Comparison of ENCODE assay signal across 8 mouse cellular contexts in genomic region chr6:114550096-114550669, GRCm38 (mm10).
DNase-seq lines count a peak whose midpoint lies in the region; ATAC-seq and TF ChIP-seq lines count a peak whose summit lies in the region.
"Not testable (repeated sequence)": the region's sequence is repeated elsewhere in the genome, so short reads cannot be mapped to it uniquely, and the experiment has no call there.

No protein-coding gene starts in this region.

- H3K27ac ChIP-seq in gastrocnemius, adult 2 months; intestine, embryonic 14.5 days (ENCODE audit: low read depth); lung, postnatal 0 days (ENCODE audit: low read length): not testable (repeated sequence)

- 37% methylated on average over 22 of the region's 23 CpGs for WGBS in intestine, embryonic 14.5 days
- 40% methylated on average over 16 of the region's 23 CpGs for WGBS in lung, postnatal 0 days

- TF ChIP-seq EP300 in lung, postnatal 0 days (IDR thresholded peaks at IDR 0.05), result not testable (repeated sequence)

- ATAC-seq in intestine, embryonic 14.5 days (replicated peaks; ENCODE audit: low FRiP score, low TSS enrichment, low read depth); lung, postnatal 0 days: not testable (repeated sequence)

- H3K9me3 ChIP-seq in intestine, embryonic 14.5 days (ENCODE audit: control insufficient read depth, low read length); lung, postnatal 0 days (ENCODE audit: low read length): not testable (repeated sequence)

- not testable (repeated sequence) for H3K9ac ChIP-seq in intestine, embryonic 14.5 days (ENCODE audit: low read length); lung, postnatal 0 days (replicated peaks; ENCODE audit: low read depth)

- intact Hi-C loops in gastrocnemius, adult 2 months (cut with DNase I), result not testable (repeated sequence)

- not testable (repeated sequence) for H3K36me3 ChIP-seq in intestine, embryonic 14.5 days (ENCODE audit: control insufficient read depth, insufficient read depth, low read length); lung, postnatal 0 days (ENCODE audit: insufficient read depth, low read length)

- H3K4me3 ChIP-seq in gastrocnemius, adult 2 months; intestine, embryonic 14.5 days (ENCODE audit: low read depth, low read length); lung, postnatal 0 days (ENCODE audit: low read depth, low read length): not testable (repeated sequence)

- not testable (repeated sequence) for H3K27me3 ChIP-seq in intestine, embryonic 14.5 days (replicated peaks; ENCODE audit: control insufficient read depth, insufficient read depth, low read length); lung, postnatal 0 days (replicated peaks; ENCODE audit: insufficient read depth, low read length)

- not testable (repeated sequence) for H3K4me2 ChIP-seq in intestine, embryonic 14.5 days (ENCODE audit: low read length); lung, postnatal 0 days (replicated peaks; ENCODE audit: low read depth, low read length)

- not testable (repeated sequence) for TF ChIP-seq CTCF in gastrocnemius, adult 2 months (IDR thresholded peaks at IDR 0.05); lung, postnatal 0 days (IDR thresholded peaks at IDR 0.05)

- peak; percentile 23 to 73 for DNase-seq in adrenal gland, adult (ENCODE audit: inconsistent age in 2 of 2, low spot score in 1 of 2)
- DNase-seq in embryo, embryonic 10 days (ENCODE audit: low spot score), result peak; percentile 2
- peak; percentile 24 for DNase-seq in gastrocnemius, adult 2 months
- DNase-seq in intestine, embryonic 14.5 days (ENCODE audit: low spot score), result peak; percentile 50
- peak; percentile 23 to 27 for DNase-seq in layer of hippocampus, postnatal 36 days
- DNase-seq in lung, postnatal 0 days (ENCODE audit: low spot score), result peak; percentile 1
- DNase-seq in right cerebral cortex, adult 18-20 months, result peak; percentile 35
- peak; percentile 1 to 6 for DNase-seq in urinary bladder, adult 18-20 months (ENCODE audit: low spot score in 2 of 2)

- not testable (repeated sequence) for H3K4me1 ChIP-seq in intestine, embryonic 14.5 days (replicated peaks; ENCODE audit: control insufficient read depth, insufficient read depth, low read length); lung, postnatal 0 days (ENCODE audit: insufficient read depth, low read depth, low read length)
